1 mouse cellular context compared by ENCODE assay signal in genomic region chr9:104338489-104339427, GRCm38 (mm10).
TF ChIP-seq lines count a peak whose summit lies in the region.

No protein-coding gene starts in this region.

TF ChIP-seq in CH12.LX, 34 proteins besides CTCF, POLR2A, EP300 and RAD21 (continued from another document):
- TF ChIP-seq MXI1 (IDR thresholded peaks at IDR 0.05; ENCODE audit: low read depth, low read length) (0 out of 2 replicates have a peak, but pooled peaks have one; percentile 37), TBP (conservative IDR thresholded peaks at IDR 0.05; ENCODE audit: low read depth, low read length) (no peak), MYC (IDR thresholded peaks at IDR 0.05; ENCODE audit: low read depth, low read length) (0 out of 2 replicates have a peak, but pooled peaks have one; percentile 23), PAX5 (IDR thresholded peaks at IDR 0.05; ENCODE audit: low read length) (no peak)
